Mouse (Mus musculus) olfactory bulb, adult 2 months (tissue): ENCODE measurements around the gene Pla2g3.

Source experiments
- CTCF ChIP-seq: fragments of 200-500 bp; IDR thresholded peaks from 2 replicates; pipeline ENCODE4 v1.5.1; 2012; ENCODE audit warnings: low read depth, mild to moderate bottlenecking, low read length, moderate library complexity; ENCODE audit not compliant: insufficient read depth
- POLR2A ChIP-seq: fragments of 200-500 bp; IDR thresholded peaks from 2 replicates; pipeline ENCODE4 v1.6.1; 2012; ENCODE audit warnings: mild to moderate bottlenecking, low read depth, low read length, moderate library complexity; ENCODE audit not compliant: insufficient read depth

- TF ChIP-seq POLR2A (no peak), CTCF (no peak)
Measured at GRCm38 (mm10) chr11:3532101-3532931, 44.2 kb downstream of the Pla2g3 start.
